ENCODE assay signal across 17 mouse cellular contexts in the genomic region with DNA sequence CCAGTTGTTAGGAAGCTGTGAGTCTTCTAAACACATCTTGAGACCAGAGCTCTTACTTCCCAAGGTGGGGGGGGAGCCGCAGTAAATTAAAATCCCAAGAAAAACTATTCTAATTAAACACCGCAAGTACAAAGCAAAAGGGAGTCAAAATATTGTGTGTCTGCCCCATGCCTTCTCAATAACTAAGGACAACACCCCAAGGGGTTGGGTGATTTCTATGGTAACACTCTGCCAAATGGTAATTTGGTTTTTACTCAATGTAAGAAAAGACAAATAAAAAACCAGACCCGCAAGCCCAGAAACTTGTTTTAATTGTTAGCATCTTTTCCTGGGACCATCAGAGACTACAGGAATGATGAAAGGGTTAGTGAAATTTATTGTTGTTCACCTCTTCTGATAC.
DNase-seq lines count a peak whose midpoint lies in the region; ATAC-seq lines count a peak whose summit lies in the region.
"Had no signal": no experiment of that assay in that cellular context is flagged by ENCODE, and none has a peak within 500 bp of the region (broad histone marks: within the 10 kb centered on the region; RNA-seq: fewer than 3 reads in every experiment).

No protein-coding gene starts in this region.

- 85% methylated on average over 3 of the region's 3 CpGs for WGBS in heart, embryonic 10.5 days
- 49% methylated on average over 3 of the region's 3 CpGs for WGBS in hindbrain, embryonic 12.5 days
- 68% methylated on average over 3 of the region's 3 CpGs for WGBS in midbrain, embryonic 11.5 days
- 35% methylated on average over 3 of the region's 3 CpGs for WGBS in neural tube, embryonic 15.5 days
- 56% methylated on average over 3 of the region's 3 CpGs for WGBS in kidney, embryonic 14.5 days

- no peaks in the 10 kb centered on the region for H3K9me3 ChIP-seq in heart, embryonic 10.5 days
- H3K9me3 ChIP-seq in hindbrain, embryonic 12.5 days (replicated peaks): no peaks in the 10 kb centered on the region
- no peaks in the 10 kb centered on the region for H3K9me3 ChIP-seq in midbrain, embryonic 11.5 days (ENCODE audit: control insufficient read depth, low read length)
- H3K9me3 ChIP-seq in neural tube, embryonic 15.5 days (replicated peaks): no peaks in the 10 kb centered on the region
- H3K9me3 ChIP-seq in kidney, embryonic 14.5 days (ENCODE audit: control insufficient read depth, low read length): no peaks in the 10 kb centered on the region
- H3K9me3 ChIP-seq: embryonic facial prominence, embryonic 10.5 days had no signal

- H3K27ac ChIP-seq in heart, embryonic 10.5 days: no peak overlapping the region
- H3K27ac ChIP-seq in hindbrain, embryonic 12.5 days: peak overlapping the region; percentile 76
- peak overlapping the region; percentile 54 for H3K27ac ChIP-seq in midbrain, embryonic 11.5 days (ENCODE audit: low read depth, low read length)
- H3K27ac ChIP-seq in neural tube, embryonic 15.5 days (replicated peaks): 0 out of 2 replicates have a peak overlapping the region, but pooled peaks have one; percentile 15
- H3K27ac ChIP-seq in kidney, embryonic 14.5 days (ENCODE audit: low read depth, low read length): no peak overlapping the region
- H3K27ac ChIP-seq: embryonic facial prominence, embryonic 10.5 days had no signal

- H3K4me3 ChIP-seq in heart, embryonic 10.5 days: no peak overlapping the region
- H3K4me3 ChIP-seq in hindbrain, embryonic 12.5 days: no peak overlapping the region
- no peak overlapping the region for H3K4me3 ChIP-seq in midbrain, embryonic 11.5 days (ENCODE audit: low read depth, low read length)
- H3K4me3 ChIP-seq in neural tube, embryonic 15.5 days (replicated peaks): no peak overlapping the region
- H3K4me3 ChIP-seq in kidney, embryonic 14.5 days (ENCODE audit: low read length): no peak overlapping the region
- H3K4me3 ChIP-seq: embryonic facial prominence, embryonic 10.5 days; erythroblast, embryonic 14.5 days had no signal

- H3K9ac ChIP-seq in hindbrain, embryonic 12.5 days: no peak overlapping the region
- peak overlapping the region; percentile 30; the same call in 1 of the 2 replicates for H3K9ac ChIP-seq in midbrain, embryonic 11.5 days (ENCODE audit: low read length)
- no peak overlapping the region for H3K9ac ChIP-seq in neural tube, embryonic 15.5 days (replicated peaks)
- H3K9ac ChIP-seq in kidney, embryonic 14.5 days (ENCODE audit: low read depth, low read length): no peak overlapping the region

- H3K4me2 ChIP-seq in hindbrain, embryonic 12.5 days (replicated peaks): peak overlapping the region; percentile 30
- H3K4me2 ChIP-seq in midbrain, embryonic 11.5 days: 0 out of 2 replicates have a peak overlapping the region, but pooled peaks have one; percentile 15
- no peak overlapping the region for H3K4me2 ChIP-seq in neural tube, embryonic 15.5 days
- H3K4me2 ChIP-seq in kidney, embryonic 14.5 days (replicated peaks; ENCODE audit: low read depth, low read length): no peak overlapping the region

- DNase-seq in heart, adult 11 months: peak; percentile 19
- no peak for DNase-seq in heart, embryonic 10.5 days (ENCODE audit: low spot score)
- DNase-seq in midbrain, embryonic 11.5 days (ENCODE audit: low spot score, missing footprints): peak; percentile 88
- no peak for DNase-seq in thymus, postnatal 36 days
- DNase-seq: heart, postnatal 4 days; kidney, adult 11 months; layer of hippocampus, postnatal 36 days; lung, adult 18-20 months; lung, postnatal 36 days; right cerebral cortex, postnatal 25 days; thymus, postnatal 14 days had no signal

- H3K27me3 ChIP-seq in heart, embryonic 10.5 days (ENCODE audit: insufficient read depth, poor library complexity, severe bottlenecking): no peaks in the 10 kb centered on the region
- no peaks in the 10 kb centered on the region for H3K27me3 ChIP-seq in hindbrain, embryonic 12.5 days
- no peaks in the 10 kb centered on the region for H3K27me3 ChIP-seq in midbrain, embryonic 11.5 days (ENCODE audit: control insufficient read depth, insufficient read depth, low read length)
- no peaks in the 10 kb centered on the region for H3K27me3 ChIP-seq in neural tube, embryonic 15.5 days (replicated peaks)
- no peaks in the 10 kb centered on the region for H3K27me3 ChIP-seq in kidney, embryonic 14.5 days (ENCODE audit: control insufficient read depth, insufficient read depth, low read length)

- no peak for ATAC-seq in hindbrain, embryonic 12.5 days (ENCODE audit: low FRiP score)
- ATAC-seq in midbrain, embryonic 11.5 days (ENCODE audit: low FRiP score): no peak
- ATAC-seq in neural tube, embryonic 15.5 days (ENCODE audit: low FRiP score): no peak
- ATAC-seq in kidney, embryonic 14.5 days (ENCODE audit: low FRiP score, low TSS enrichment): no peak
- no peak for ATAC-seq in erythroblast, adult 5-6 weeks (replicated peaks; ENCODE audit: low FRiP score, poor library complexity, severe bottlenecking)

- H3K36me3 ChIP-seq in heart, embryonic 10.5 days: no peaks in the 10 kb centered on the region
- 0 out of 2 replicates have a peak, but pooled peaks cover 3% of the 10 kb centered on the region for H3K36me3 ChIP-seq in hindbrain, embryonic 12.5 days
- H3K36me3 ChIP-seq in midbrain, embryonic 11.5 days (ENCODE audit: control insufficient read depth, insufficient read depth, low read length): no peaks in the 10 kb centered on the region
- H3K36me3 ChIP-seq in neural tube, embryonic 15.5 days: no peaks in the 10 kb centered on the region
- H3K36me3 ChIP-seq in kidney, embryonic 14.5 days (ENCODE audit: control insufficient read depth, insufficient read depth, low read length): no peaks in the 10 kb centered on the region
- H3K36me3 ChIP-seq: embryonic facial prominence, embryonic 10.5 days had no signal

- peaks cover 28% of the 10 kb centered on the region for H3K4me1 ChIP-seq in heart, embryonic 10.5 days
- H3K4me1 ChIP-seq in hindbrain, embryonic 12.5 days: peaks cover 44% of the 10 kb centered on the region
- H3K4me1 ChIP-seq in midbrain, embryonic 11.5 days (ENCODE audit: control insufficient read depth, insufficient read depth, low read length): peaks cover 30% of the 10 kb centered on the region
- H3K4me1 ChIP-seq in neural tube, embryonic 15.5 days: peaks cover 27% of the 10 kb centered on the region
- H3K4me1 ChIP-seq in kidney, embryonic 14.5 days (ENCODE audit: control insufficient read depth, insufficient read depth, low read length): peaks cover 4% of the 10 kb centered on the region; the same call in 1 of the 2 replicates

Comparison
In these comparisons a context has a peak if more than half of its experiments do, and no peak if none do; other contexts are left out.
1. DNase-seq: peak in heart, adult 11 months (single experiment) and midbrain, embryonic 11.5 days (single experiment); none in heart, embryonic 10.5 days (single experiment) and thymus, postnatal 36 days (0 of 2).
2. H3K27ac ChIP-seq: peak in hindbrain, embryonic 12.5 days (single experiment), midbrain, embryonic 11.5 days (single experiment) and neural tube, embryonic 15.5 days (single experiment); none in heart, embryonic 10.5 days (single experiment) and kidney, embryonic 14.5 days (single experiment).
3. H3K4me2 ChIP-seq: peak in hindbrain, embryonic 12.5 days (single experiment) and midbrain, embryonic 11.5 days (single experiment); none in neural tube, embryonic 15.5 days (single experiment) and kidney, embryonic 14.5 days (single experiment).